Mouse (Mus musculus): ENCODE data around the gene 4930548H24Rik. TPM values are rescaled to one million over a fixed set of nuclear protein-coding genes. Genes with fewer than 3 reads are reported as not detected.
A peak's percentile ranks its signal among the peaks of the same experiment; 100 is the strongest.

4930548H24Rik gene
- polyA plus RNA-seq (2015; fragmentation: Nextera tagmentation; extraction: Ambion mirVana), result not detected in 2 replicates

DNA sequence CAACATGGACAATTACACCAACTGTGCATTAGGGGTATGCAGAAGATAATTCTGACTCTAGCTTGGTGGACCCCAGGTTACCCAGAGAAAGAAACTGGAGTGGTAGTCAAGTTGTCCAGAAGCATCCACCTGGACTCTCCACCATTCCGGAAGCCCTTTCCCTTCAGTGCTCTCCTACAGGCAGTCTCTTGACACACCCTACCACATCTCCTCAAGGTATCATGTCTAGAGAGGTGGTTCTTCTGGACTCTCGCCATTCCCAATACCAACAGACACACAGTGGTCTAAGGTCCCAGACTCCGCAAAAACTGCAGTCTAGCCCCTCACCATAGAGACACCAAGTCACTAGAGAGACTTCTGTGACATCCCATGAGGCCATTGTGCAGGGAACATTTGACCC, at the start of gene 4930548H24Rik:
4930548H24Rik (plus strand) TSS at position 301 of the 400 bp plus-strand sequence.
- no peaks in the 10 kb centered on the region for H3K9me3 ChIP-seq
- ATAC-seq (ENCODE audit: extremely low read depth, insufficient number of reproducible peaks, low FRiP score, low TSS enrichment), result no peak
- H3K36me3 ChIP-seq, result peaks cover 34% of the 10 kb centered on the region
- WGBS, result 88% methylated on average over 3 of the region's 3 CpGs
- H3K9ac ChIP-seq, result no peak within 1 kb of the TSS
- no peak within 1 kb of the TSS for H3K4me2 ChIP-seq
- no peaks in the 10 kb centered on the region for H3K4me1 ChIP-seq
- no peak within 1 kb of the TSS for H3K27ac ChIP-seq (replicated peaks)
- H3K4me3 ChIP-seq, result no peak within 1 kb of the TSS
- H3K27me3 ChIP-seq (replicated peaks), result no peaks in the 10 kb centered on the region

DNA sequence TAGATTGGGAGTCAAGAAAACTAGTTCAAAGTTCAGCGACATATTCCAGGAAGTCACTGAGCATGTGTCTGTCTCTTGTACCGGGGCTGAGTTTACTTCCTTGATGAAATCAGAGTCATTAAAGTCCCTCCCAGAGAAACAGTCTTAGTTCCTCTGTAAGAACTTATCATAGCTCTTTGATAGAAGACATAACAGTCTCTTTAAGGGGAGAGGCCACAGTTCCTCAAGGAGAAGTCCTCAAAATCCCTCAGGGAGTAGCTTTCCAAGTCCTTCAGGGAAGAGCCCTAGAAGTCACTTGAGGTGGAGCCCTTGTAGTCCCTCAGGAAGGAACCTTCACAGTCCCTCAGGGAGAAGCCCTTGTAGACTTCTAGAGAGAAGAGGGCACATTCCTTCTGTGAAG, 34.2 kb upstream of the 4930548H24Rik start:
- 79% methylated on average over 2 of the region's 2 CpGs for WGBS
- Histone ChIP-seq H3K4me2 (no peak overlapping the region), H3K9me3 (no peaks in the 10 kb centered on the region), H3K4me1 (peaks cover 14% of the 10 kb centered on the region), H3K27me3 (replicated peaks) (no peaks in the 10 kb centered on the region), H3K9ac (no peak overlapping the region), H3K36me3 (no peaks in the 10 kb centered on the region), H3K4me3 (no peak overlapping the region), H3K27ac (replicated peaks) (no peak overlapping the region)
- no peak for ATAC-seq (ENCODE audit: extremely low read depth, insufficient number of reproducible peaks, low FRiP score, low TSS enrichment)

DNA sequence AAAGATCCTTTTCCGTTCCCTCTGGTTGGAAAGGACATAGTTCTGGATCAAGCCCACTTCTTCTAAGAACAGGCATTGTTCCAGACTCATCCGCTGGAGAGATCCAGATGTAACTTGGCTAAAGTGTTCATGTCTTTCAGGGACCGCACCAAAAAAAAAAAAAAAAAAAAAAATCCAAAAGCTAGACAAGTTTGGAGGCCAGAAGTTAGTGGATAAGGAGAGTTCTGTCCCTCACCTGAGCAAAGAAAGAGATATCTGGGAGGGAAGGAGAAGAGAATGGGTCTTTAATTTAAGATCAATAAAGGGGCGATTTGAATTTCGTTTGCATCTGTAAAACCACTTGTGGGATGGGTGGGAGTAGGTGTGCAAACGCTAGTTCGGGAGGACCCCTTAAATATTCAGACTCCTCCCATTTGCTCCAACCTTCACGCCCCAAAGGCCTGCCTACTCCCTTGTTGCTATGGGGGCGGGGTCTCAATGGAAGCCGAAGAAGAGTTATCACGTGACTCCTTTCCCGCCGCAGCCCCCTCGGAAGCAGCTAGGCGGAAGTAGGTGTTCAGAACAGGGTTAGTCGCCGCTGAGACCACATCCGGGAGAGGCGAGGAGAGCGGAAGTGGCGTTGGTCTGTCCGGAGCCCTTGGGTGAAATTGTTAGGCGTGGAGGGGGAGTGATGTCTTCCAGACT, 33.5 kb upstream of the 4930548H24Rik start, which contains the start of gene Zfp512:
Zfp512 (plus strand) TSS at position 554 of the 684 bp plus-strand sequence.
- Histone ChIP-seq H3K36me3 (no peaks in the 10 kb centered on the region), H3K27me3 (replicated peaks) (no peaks in the 10 kb centered on the region), H3K4me2 (peak within 1 kb of the TSS; percentile 89), H3K27ac (replicated peaks) (peak within 1 kb of the TSS; percentile 20; the same call in 1 of the 2 replicates), H3K9me3 (no peaks in the 10 kb centered on the region), H3K9ac (peak within 1 kb of the TSS; percentile 86), H3K4me1 (peaks cover 14% of the 10 kb centered on the region), H3K4me3 (peak within 1 kb of the TSS; percentile 54)
- peak; percentile 96 for ATAC-seq (ENCODE audit: extremely low read depth, insufficient number of reproducible peaks, low FRiP score, low TSS enrichment)
- WGBS, result 7% methylated on average over 23 of the region's 23 CpGs

DNA sequence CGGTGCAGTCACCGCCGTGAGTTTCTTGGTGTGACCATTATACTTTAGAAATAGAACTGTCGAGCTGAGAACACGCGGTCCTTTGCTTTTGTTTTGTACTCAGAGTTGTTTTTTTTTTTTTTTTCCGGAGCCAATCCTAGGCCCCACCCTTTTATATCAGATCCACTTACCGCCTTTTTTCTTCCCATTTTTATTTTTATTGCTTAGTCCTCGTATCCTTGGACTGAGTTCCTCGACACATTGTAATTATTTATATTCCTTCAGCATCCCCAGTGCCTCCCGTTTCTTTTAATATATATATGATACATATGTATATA, 33.0 kb upstream of the 4930548H24Rik start:
- peak overlapping the region; percentile 54 for H3K4me3 ChIP-seq
- no peak; the same call in 1 of the 2 replicates for ATAC-seq (ENCODE audit: extremely low read depth, insufficient number of reproducible peaks, low FRiP score, low TSS enrichment)
- H3K4me1 ChIP-seq, result peaks cover 14% of the 10 kb centered on the region
- no peaks in the 10 kb centered on the region for H3K27me3 ChIP-seq (replicated peaks)
- H3K9me3 ChIP-seq, result no peaks in the 10 kb centered on the region
- peak overlapping the region; percentile 86 for H3K9ac ChIP-seq
- H3K4me2 ChIP-seq, result peak overlapping the region; percentile 89
- no peaks in the 10 kb centered on the region for H3K36me3 ChIP-seq
- H3K27ac ChIP-seq (replicated peaks), result no peak overlapping the region
- under 1% methylated on average over 11 of the region's 11 CpGs for WGBS

DNA sequence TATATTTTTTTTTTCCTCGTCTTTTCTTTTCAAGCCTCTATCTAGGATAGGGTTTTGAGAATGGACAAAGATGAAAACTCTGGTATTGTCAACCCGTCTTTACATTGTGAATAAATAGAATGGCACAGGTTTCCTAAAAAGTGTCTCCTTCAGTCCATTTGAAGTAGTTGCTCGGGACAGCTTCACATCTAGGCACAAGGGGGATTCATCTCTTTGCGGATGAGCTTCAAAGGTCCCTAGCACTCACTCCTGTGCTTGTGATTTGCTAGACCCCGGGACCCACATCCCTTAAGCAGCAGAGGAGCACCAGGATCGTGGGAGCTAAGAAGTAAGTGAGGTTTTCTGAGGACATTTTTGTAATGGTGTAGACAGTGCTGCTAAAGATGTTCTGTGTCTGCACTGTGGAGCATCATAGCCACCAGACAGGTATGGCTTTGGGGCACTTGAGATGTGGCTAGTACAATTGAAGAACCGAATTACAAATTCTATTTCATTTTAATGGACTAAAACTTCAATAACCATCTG, 32.6 kb upstream of the 4930548H24Rik start:
- peak overlapping the region; percentile 89 for H3K4me2 ChIP-seq
- 11% methylated on average over 7 of the region's 7 CpGs for WGBS
- peak overlapping the region; percentile 54 for H3K4me3 ChIP-seq
- peak overlapping the region; percentile 86 for H3K9ac ChIP-seq
- H3K36me3 ChIP-seq, result no peaks in the 10 kb centered on the region
- no peaks in the 10 kb centered on the region for H3K9me3 ChIP-seq
- no peak for ATAC-seq (ENCODE audit: extremely low read depth, insufficient number of reproducible peaks, low FRiP score, low TSS enrichment)
- H3K27ac ChIP-seq (replicated peaks), result peak overlapping the region; percentile 20; the same call in 1 of the 2 replicates
- peaks cover 14% of the 10 kb centered on the region for H3K4me1 ChIP-seq
- H3K27me3 ChIP-seq (replicated peaks), result no peaks in the 10 kb centered on the region

DNA sequence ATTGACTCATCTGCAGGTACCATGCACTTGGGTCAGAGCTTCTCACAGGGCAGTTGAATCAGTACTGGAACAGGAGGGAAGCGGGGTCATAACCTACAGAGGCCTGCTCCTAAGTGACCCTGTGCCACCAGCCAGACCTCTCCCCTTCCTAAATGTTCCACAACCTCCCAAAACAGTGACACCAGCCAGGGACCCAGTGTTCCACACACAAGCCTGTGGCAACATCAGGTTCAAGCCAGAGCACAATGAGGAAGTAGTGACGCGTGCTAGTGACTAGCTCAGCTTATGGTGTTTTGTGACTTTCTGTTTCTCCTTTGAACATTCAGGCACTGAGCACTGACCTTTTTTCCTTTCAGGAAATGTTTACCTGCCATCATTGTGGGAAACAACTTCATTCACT, 17.7 kb upstream of the 4930548H24Rik start:
- Histone ChIP-seq H3K4me3 (no peak overlapping the region), H3K9me3 (no peaks in the 10 kb centered on the region), H3K4me1 (no peaks in the 10 kb centered on the region), H3K27ac (replicated peaks) (no peak overlapping the region), H3K9ac (no peak overlapping the region), H3K27me3 (replicated peaks) (no peaks in the 10 kb centered on the region), H3K36me3 (peaks cover 76% of the 10 kb centered on the region), H3K4me2 (no peak overlapping the region)
- 91% methylated on average over 3 of the region's 3 CpGs for WGBS
- ATAC-seq (ENCODE audit: extremely low read depth, insufficient number of reproducible peaks, low FRiP score, low TSS enrichment), result no peak

DNA sequence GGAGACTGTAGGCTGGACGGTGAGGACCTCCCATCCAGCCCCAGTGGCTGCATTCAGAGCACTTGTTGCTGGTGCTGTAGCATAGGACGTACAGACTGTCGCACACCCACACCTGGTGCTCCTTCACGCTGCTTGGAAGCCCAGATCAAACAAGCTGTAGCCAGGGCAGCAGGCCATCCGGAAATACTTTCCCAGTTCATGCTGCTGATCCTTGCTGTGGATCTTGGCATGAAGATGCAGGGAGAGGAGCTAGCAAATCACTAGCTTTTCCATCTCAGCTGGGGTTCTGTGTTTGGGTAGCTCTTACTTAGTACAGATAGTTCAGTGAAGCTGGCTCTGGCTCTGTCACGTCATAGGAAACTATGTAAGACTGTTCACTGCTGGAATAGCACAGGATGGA, 15.8 kb upstream of the 4930548H24Rik start:
- Histone ChIP-seq H3K36me3 (peaks cover 94% of the 10 kb centered on the region), H3K4me2 (no peak overlapping the region), H3K4me1 (no peaks in the 10 kb centered on the region), H3K4me3 (no peak overlapping the region), H3K27ac (replicated peaks) (no peak overlapping the region), H3K9me3 (no peaks in the 10 kb centered on the region), H3K9ac (no peak overlapping the region), H3K27me3 (replicated peaks) (no peaks in the 10 kb centered on the region)
- ATAC-seq (ENCODE audit: extremely low read depth, insufficient number of reproducible peaks, low FRiP score, low TSS enrichment), result no peak
- WGBS, result 87% methylated on average over 6 of the region's 6 CpGs

DNA sequence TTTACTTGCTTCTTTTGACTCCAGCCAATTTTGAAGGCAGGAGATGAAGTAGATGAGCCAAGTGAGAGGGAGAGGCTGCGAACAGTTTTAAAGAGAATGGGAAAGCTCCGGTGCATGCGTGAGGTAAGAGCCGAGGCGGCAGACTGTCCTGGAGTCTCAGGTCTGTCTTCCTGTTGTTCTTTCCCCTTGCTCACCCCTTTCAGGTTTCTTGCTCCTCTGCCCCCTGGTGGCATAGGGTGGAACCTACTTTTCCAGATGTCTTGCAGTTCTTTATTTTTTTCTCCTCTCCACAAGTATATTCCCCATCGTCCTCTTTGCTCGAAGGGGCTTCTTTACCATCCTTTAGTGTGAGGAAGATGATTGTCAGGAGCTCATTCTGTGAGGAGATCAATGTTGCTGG, 15.2 kb upstream of the 4930548H24Rik start:
- Histone ChIP-seq H3K9ac (no peak overlapping the region), H3K4me2 (no peak overlapping the region)
- 72% methylated on average over 7 of the region's 7 CpGs for WGBS

DNA sequence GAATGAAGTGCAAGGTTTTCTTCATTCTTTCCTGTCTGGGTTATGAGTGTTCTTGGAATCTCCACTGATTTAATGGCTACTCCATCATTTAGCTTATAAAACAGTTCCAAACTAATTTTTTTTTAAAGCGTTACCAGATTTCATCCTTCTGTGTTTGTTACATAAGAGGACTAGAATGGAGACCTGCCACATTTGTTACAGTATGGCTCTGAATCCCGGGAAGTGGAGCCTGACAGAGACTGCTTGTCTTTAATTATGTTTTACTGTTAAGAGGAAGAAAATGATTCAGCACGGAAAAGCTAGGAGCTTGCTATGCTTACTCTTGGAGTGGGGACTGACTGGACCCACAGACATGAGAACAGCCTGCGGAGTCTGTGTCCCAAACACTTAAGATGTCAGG, 5.0 kb upstream of the 4930548H24Rik start:
- Histone ChIP-seq H3K36me3 (peaks cover 83% of the 10 kb centered on the region), H3K4me2 (no peak overlapping the region), H3K4me3 (no peak overlapping the region), H3K27ac (replicated peaks) (no peak overlapping the region), H3K27me3 (replicated peaks) (no peaks in the 10 kb centered on the region), H3K9me3 (no peaks in the 10 kb centered on the region), H3K4me1 (no peaks in the 10 kb centered on the region), H3K9ac (no peak overlapping the region)
- WGBS, result 87% methylated on average over 4 of the region's 4 CpGs
- no peak for ATAC-seq (ENCODE audit: extremely low read depth, insufficient number of reproducible peaks, low FRiP score, low TSS enrichment)

More for the DNA sequence above, 15.2 kb upstream of the 4930548H24Rik start:
- Histone ChIP-seq H3K36me3 (peaks cover 96% of the 10 kb centered on the region), H3K9me3 (no peaks in the 10 kb centered on the region), H3K27me3 (replicated peaks) (no peaks in the 10 kb centered on the region), H3K4me3 (no peak overlapping the region), H3K27ac (replicated peaks) (no peak overlapping the region), H3K4me1 (no peaks in the 10 kb centered on the region)
- ATAC-seq (ENCODE audit: extremely low read depth, insufficient number of reproducible peaks, low FRiP score, low TSS enrichment), result no peak

DNA sequence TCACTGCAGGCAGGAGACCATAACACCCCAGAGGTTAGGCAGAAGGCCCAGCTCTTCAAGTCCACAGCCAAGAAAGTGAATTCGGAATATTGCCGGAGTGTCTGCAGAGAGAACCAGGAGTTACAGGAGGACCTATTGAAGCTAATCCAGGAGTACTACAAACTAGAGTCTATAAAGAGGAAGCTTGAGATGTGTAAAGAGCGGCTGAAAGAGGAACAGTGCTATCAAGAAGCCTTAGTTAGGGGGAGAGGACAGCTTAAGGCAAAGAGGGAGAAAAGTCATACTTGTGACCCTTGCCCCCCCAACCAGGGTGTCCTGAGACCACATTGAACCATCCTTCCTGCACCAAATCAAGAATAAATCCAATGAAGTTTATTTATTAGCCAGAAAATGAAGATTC, 2.3 kb downstream of the 4930548H24Rik start:
- H3K4me3 ChIP-seq, result no peak overlapping the region
- no peak overlapping the region for H3K27ac ChIP-seq (replicated peaks)
- no peak overlapping the region for H3K9ac ChIP-seq
- no peak overlapping the region for H3K4me2 ChIP-seq
- no peak for ATAC-seq (ENCODE audit: extremely low read depth, insufficient number of reproducible peaks, low FRiP score, low TSS enrichment)
- peaks cover 9% of the 10 kb centered on the region; the same call in 1 of the 2 replicates for H3K36me3 ChIP-seq
- no peaks in the 10 kb centered on the region for H3K4me1 ChIP-seq
- 85% methylated on average over 3 of the region's 3 CpGs for WGBS
- peaks cover 3% of the 10 kb centered on the region; the same call in 1 of the 2 replicates for H3K27me3 ChIP-seq (replicated peaks)
- H3K9me3 ChIP-seq, result no peaks in the 10 kb centered on the region

DNA sequence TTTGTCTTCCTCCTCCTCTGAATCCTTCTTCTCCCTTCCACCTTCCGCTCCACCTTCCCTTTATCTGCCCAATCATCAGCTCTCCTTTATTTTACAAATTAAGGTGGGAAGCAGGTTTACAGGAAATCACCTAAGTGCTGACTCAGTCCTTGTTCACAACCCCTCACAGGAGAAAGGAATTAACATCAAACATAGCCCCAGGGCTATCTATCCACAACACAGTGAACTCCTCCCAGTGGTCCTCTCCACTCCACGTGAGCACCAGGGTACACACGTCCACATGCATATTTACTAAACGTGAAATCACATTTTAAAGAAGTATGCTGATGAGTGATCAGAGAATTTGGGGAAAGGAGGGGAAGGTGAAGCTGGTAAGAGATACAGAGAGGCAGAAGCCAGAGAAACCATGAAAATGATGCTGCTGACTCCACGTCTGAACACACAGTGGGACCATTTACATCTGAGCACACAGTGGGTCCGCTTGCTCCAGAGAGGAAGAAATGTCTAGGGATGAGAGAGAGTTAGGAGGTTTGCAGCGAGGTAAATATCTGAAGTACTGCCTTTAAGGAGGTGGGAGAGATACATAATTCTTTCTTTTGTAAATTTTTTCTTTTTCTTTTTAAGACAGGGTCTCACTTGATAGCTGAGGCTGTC, 3.7 kb downstream of the 4930548H24Rik start:
- no peak for ATAC-seq (ENCODE audit: extremely low read depth, insufficient number of reproducible peaks, low FRiP score, low TSS enrichment)
- WGBS, result 61% methylated on average over 7 of the region's 7 CpGs

More for the DNA sequence above, 3.7 kb downstream of the 4930548H24Rik start:
- Histone ChIP-seq H3K27me3 (replicated peaks) (peaks cover 3% of the 10 kb centered on the region; the same call in 1 of the 2 replicates), H3K9me3 (no peaks in the 10 kb centered on the region), H3K27ac (replicated peaks) (no peak overlapping the region), H3K36me3 (0 out of 2 replicates have a peak, but pooled peaks cover 3% of the 10 kb centered on the region), H3K4me2 (no peak overlapping the region), H3K9ac (no peak overlapping the region), H3K4me1 (peaks cover 3% of the 10 kb centered on the region; the same call in 1 of the 2 replicates), H3K4me3 (no peak overlapping the region)

Measured in heart, embryonic 13.5 days (tissue).